Mouse (Mus musculus) central nervous system, embryonic 18 days (tissue): Measurements from ENCODE around the gene Arf1. TPM values are rescaled to one million over a fixed set of nuclear protein-coding genes. Genes with fewer than 3 reads are reported as not detected.

Experiments
- polyA plus RNA-seq: library from polyadenylated mRNA; depleted of rRNA; stranded (reverse); fragments of >200 nt; gene quantifications from 2 replicates; pipeline ENCODE4 v1.2.3, GENCODE M21; 2012; rRNA removed

Arf1 gene
- 636 and 637 TPM in 2 replicates for polyA plus RNA-seq

DNA sequence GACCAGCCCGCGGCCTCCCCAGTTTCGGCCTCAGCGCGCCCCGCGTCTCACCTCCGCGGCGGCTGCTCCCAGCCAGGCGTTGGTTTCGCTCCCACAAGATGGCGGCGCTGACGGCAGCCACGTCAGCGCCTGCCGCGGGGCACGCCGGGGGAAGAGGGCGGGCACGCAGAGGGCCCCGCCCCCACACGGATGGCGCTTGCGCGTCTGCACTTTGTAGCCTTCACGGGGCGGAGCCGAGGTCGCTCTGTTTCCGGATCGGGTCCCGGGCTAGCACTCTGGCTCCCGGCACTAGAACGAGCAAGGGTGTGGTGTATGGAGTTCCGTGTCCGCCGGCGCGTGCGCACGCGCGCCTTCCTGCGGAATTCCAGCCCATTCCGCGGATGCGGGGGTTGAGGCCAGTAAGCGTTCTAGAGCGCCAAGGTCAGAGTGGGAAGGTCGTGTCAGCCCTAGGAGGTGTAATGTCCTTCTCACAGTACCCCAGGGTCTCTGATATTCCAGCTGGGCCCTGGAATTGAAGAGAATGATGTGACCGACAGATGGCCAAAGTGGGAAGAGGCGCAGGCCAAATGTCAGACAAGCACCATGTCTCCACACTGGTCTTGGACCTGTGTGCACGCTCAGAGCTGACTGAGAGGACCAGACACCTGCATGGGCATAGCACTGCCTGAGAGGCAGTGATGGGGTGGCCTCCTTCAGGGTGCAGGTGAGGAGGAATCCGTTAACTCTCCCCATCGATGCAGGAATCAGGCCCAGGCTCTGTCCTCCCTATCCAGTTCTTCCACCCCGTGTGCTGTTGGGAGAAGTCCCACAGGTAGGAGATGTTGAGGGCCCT, at the start of gene Arf1:
Arf1 (minus strand) TSS at position 149 of the 832 bp plus-strand sequence.

DNA sequence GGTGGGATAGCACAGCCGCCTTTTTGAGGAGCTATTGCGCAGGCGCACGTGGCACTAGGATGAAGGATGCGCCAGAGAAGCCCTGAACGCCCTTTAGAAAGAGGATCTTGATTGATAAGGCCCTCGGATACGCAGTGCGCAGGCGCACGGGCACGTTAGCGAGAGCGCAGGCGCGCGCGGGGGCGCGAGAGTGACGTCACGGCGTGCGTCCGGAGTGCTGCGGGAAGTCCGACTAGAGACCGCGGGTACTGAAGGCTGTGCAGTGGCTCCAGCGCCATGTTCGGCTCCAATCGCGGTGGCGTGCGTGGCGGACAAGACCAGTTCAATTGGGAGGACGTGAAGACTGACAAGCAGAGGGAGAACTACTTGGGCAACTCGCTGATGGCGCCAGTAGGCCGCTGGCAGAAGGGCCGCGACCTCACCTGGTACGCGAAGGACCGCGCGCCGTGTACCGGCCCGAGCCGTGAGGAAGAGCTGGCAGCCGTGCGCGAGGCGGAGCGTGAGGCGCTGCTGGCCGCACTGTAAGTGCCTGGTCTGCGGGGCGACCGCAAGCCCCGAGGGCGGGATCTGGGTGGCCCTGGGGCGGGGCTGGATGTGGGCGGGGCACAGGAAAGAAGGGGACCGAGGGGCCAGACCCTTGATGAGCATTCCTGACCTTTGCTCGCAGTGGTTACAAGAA, 19.8 kb downstream of the Arf1 start, which contains the start of gene 2310033P09Rik:
2310033P09Rik (plus strand) TSS at position 169 of the 679 bp plus-strand sequence.

DNA sequence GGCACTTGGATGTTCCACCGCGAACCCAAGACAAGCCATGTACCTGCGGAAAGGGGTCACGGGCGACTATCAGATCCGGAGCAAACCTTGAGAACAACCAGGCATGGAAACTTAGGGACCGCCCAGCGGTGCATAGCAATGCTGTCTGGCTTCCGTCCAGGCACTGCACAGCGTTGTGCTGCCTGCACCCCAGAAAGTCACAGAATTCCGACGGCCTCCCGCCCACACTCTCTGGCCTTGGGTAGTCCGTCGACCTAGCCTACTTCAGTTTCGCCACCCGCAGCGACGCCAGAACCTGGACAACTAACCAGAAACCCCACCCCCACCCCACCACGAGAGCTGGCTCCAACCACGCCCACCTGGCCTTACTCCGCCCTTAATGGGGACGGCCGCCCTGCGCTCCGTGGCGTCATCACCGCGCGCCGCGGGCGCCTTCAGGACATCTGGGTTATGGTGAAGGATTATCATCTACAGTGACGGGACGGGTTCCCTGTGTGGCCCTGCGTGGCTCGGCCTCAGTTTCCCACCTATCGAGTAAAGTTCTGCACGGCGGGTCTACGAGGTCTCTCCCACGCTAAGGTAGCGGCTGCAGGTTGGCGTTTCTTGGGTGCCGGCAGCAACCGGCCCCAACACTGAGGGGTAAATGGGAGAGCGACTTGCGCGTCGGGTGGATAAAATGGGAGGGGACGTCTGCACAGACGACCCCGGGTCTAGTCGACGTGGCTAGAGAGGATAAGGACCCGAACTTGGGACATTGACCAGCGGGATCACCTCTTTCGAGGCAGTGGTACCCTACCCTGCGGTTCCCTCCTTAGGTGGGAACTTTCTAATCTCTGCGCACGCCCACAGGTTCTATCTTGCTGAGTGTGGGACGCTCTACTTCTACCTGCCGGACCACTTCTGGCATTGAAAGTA, 25.7 kb downstream of the Arf1 start, which contains the start of gene Mrpl55:
Mrpl55 (plus strand) TSS at position 406 of the 915 bp plus-strand sequence.

DNA sequence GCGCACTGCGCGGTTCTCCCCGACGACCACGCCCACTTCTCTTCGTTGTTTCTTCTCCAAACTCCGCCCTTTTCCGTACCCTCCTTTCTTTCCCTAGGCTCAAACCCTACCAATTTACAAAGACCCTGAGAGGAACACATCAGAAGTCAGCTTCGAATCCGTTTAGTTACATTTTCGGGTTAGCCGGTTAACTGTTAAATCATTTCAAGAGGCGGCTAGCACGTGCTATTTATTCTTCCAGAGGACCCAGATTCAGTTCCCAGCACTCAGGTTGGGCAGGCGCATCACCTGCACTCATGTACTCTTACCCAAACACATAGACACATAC, 36.0 kb downstream of the Arf1 start, which contains the start of gene Guk1:
Guk1 (minus strand) TSS at position 154 of the 328 bp plus-strand sequence.

GRCm38 (mm10) chr11:59182864-59183331, 45.2 kb downstream of the Arf1 start, which contains the start of gene Gjc2:
Gene Gjc2, minus strand, starts transcription at chr11:59183213.

GRCm38 (mm10) chr11:59163255-59164236, 64.5 kb downstream of the Arf1 start, which contains the start of gene Iba57:
Gene Iba57, minus strand, starts transcription at chr11:59163739.

Other genes with a start within 250 kb of the Arf1 start
- gene Obscn, start 91.9 kb downstream of the Arf1 start, polyA plus RNA-seq, result 2.4 and 3.9 TPM in 2 replicates
- gene Iba57, start 64.5 kb downstream of the Arf1 start, polyA plus RNA-seq, result 7.4 and 8.0 TPM in 2 replicates
- gene Gjc2, start 45.1 kb downstream of the Arf1 start, polyA plus RNA-seq, result 1.2 and 1.3 TPM in 2 replicates
- gene Guk1, start 36.1 kb downstream of the Arf1 start, polyA plus RNA-seq, result 226 and 237 TPM in 2 replicates
- gene Mrpl55, start 25.8 kb downstream of the Arf1 start, polyA plus RNA-seq, result 45.8 and 46.8 TPM in 2 replicates
- 35.9 and 37.6 TPM in 2 replicates for gene 2310033P09Rik, start 19.9 kb downstream of the Arf1 start, polyA plus RNA-seq
- gene Wnt3a, start 62.5 kb upstream of the Arf1 start, polyA plus RNA-seq, result 0.09 and 0.10 TPM in 2 replicates
- gene Wnt9a, start 78.7 kb upstream of the Arf1 start, polyA plus RNA-seq, result 2.7 and 3.3 TPM in 2 replicates
- gene Prss38, start 147.4 kb upstream of the Arf1 start, polyA plus RNA-seq, result 0.22 and 0.28 TPM in 2 replicates
- gene Jmjd4, start 221.8 kb upstream of the Arf1 start, polyA plus RNA-seq, result 14.3 and 15.7 TPM in 2 replicates
- 413 and 432 TPM in 2 replicates for gene Snap47, start 222.9 kb upstream of the Arf1 start, polyA plus RNA-seq
- 8.2 and 8.3 TPM in 2 replicates for gene Zfp867, start 244.2 kb upstream of the Arf1 start, polyA plus RNA-seq